In the genomic region with DNA sequence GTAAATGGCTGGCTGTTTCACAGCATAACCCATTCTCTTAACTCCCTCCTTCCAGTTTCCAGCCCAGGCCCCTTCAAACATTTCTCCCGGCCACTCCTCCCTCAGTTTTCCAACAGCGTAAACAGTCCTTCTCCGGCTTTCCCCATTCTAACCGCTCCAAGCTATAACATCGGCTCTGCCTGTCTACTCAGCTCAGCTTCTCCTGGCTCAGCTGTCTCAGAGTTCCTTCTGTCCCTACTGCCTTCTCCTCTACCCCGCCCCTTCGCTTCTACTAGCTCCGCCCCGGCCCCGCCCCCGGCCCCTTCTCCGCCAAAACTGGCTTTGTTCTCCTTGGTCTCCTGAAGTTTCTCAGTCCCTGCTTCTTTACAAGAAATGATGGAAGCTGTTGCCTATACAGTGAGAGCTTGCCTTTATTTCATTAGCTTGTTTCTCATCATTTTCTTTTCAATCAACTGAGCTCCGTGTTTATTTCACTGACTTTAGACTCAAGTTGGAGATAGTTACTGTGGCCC, we compare ENCODE assay signal across 8 mouse cellular contexts. TPM values are rescaled to one million over a fixed set of nuclear protein-coding genes. Genes with fewer than 3 reads are reported as not detected.
DNase-seq lines count a peak whose midpoint lies in the region; ATAC-seq and TF ChIP-seq lines count a peak whose summit lies in the region.

A gene (minus strand): TSS at position 462 of the 512 bp plus-strand sequence.

- no peak within 1 kb of the TSS for H3K9ac ChIP-seq in heart, adult 2 months (ENCODE audit: low read depth, low read length)
- peak within 1 kb of the TSS; percentile 76 for H3K9ac ChIP-seq in liver, embryonic 12.5 days

- H3K4me3 ChIP-seq in thymus, adult 2 months (ENCODE audit: control insufficient read depth, insufficient read depth, low read length) = no peak within 1 kb of the TSS
- peak within 1 kb of the TSS; percentile 76 for H3K4me3 ChIP-seq in heart, adult 2 months
- peak within 1 kb of the TSS; percentile 74 for H3K4me3 ChIP-seq in liver, embryonic 12.5 days

- H3K27me3 ChIP-seq in thymus, adult 2 months (ENCODE audit: control insufficient read depth, insufficient read depth, low read length) = no peaks in the 10 kb centered on the region
- H3K27me3 ChIP-seq in heart, adult 2 months (ENCODE audit: control insufficient read depth, insufficient read depth, low read length) = no peaks in the 10 kb centered on the region
- H3K27me3 ChIP-seq in liver, embryonic 12.5 days (replicated peaks) = no peaks in the 10 kb centered on the region

- TF ChIP-seq EP300 in heart, adult 2 months (IDR thresholded peaks at IDR 0.05; ENCODE audit: insufficient read depth, low read depth, low read length) = no peak

- 8% methylated on average over 13 of the region's 13 CpGs for WGBS in thymus, adult 2 months
- 5% methylated on average over 13 of the region's 13 CpGs for WGBS in heart, adult 2 months
- WGBS in liver, embryonic 12.5 days (ENCODE audit: insufficient replicate concordance) = 2% methylated on average over 13 of the region's 13 CpGs

- H3K36me3 ChIP-seq in thymus, adult 2 months (ENCODE audit: control insufficient read depth, insufficient read depth, low read length) = peaks cover 2% of the 10 kb centered on the region; the same call in 1 of the 2 replicates
- no peaks in the 10 kb centered on the region for H3K36me3 ChIP-seq in heart, adult 2 months (ENCODE audit: control insufficient read depth, insufficient read depth, low read length)
- peaks cover 36% of the 10 kb centered on the region for H3K36me3 ChIP-seq in liver, embryonic 12.5 days

- peak; percentile 33 for DNase-seq in thymus, adult 2 months
- no peak for DNase-seq in thymus, adult 18-20 months
- DNase-seq in cerebellum, postnatal 36 days = peak; percentile 30 to 31
- peak; percentile 37 to 42 for DNase-seq in heart, adult 2 months
- peak; percentile 33 to 40 for DNase-seq in kidney, adult 8-10 months
- DNase-seq in neural tube, embryonic 10.5 days (ENCODE audit: extremely low spot score, low spot score) = peak; percentile 79

- TF ChIP-seq POLR2A in thymus, adult 2 months (IDR thresholded peaks at IDR 0.05; ENCODE audit: control insufficient read depth, extremely low read depth, insufficient read depth, low read length, poor library complexity) = no peak
- peak; percentile 43; the same call in 1 of the 2 replicates for TF ChIP-seq POLR2A in heart, adult 2 months (IDR thresholded peaks at IDR 0.05; ENCODE audit: insufficient read depth, low read depth, low read length)

- H3K4me2 ChIP-seq in liver, embryonic 12.5 days = peak within 1 kb of the TSS; percentile 96

- H3K4me1 ChIP-seq in thymus, adult 2 months (replicated peaks; ENCODE audit: control insufficient read depth, insufficient read depth, low read length) = peaks cover 9% of the 10 kb centered on the region
- H3K4me1 ChIP-seq in heart, adult 2 months (ENCODE audit: control insufficient read depth, insufficient read depth, low read length) = no peaks in the 10 kb centered on the region; the same call in 1 of the 2 replicates
- H3K4me1 ChIP-seq in liver, embryonic 12.5 days = peaks cover 25% of the 10 kb centered on the region

- no peak within 1 kb of the TSS for H3K27ac ChIP-seq in thymus, adult 2 months (ENCODE audit: control insufficient read depth, insufficient read depth, low read length)
- no peak within 1 kb of the TSS for H3K27ac ChIP-seq in heart, adult 2 months
- peak within 1 kb of the TSS; percentile 72 for H3K27ac ChIP-seq in liver, embryonic 12.5 days

- H3K79me2 ChIP-seq in heart, adult 2 months (replicated peaks; ENCODE audit: control insufficient read depth, insufficient read depth, low read length) = no peaks in the 10 kb centered on the region

- intact Hi-C loops in heart, adult 2 months (cut with DNase I) = no loop called here

- no peak for TF ChIP-seq CTCF in thymus, adult 2 months (IDR thresholded peaks at IDR 0.05; ENCODE audit: borderline replicate concordance, control insufficient read depth, extremely low read depth, insufficient read depth, low read length, poor library complexity)
- no peak for TF ChIP-seq CTCF in heart, adult 2 months (IDR thresholded peaks at IDR 0.05)

- peak; percentile 72 for ATAC-seq in liver, embryonic 12.5 days
- no peak for ATAC-seq in monocyte, adult 5-6 weeks (replicated peaks; ENCODE audit: insufficient number of reproducible peaks, low FRiP score, low TSS enrichment, poor library complexity, severe bottlenecking)

- no peaks in the 10 kb centered on the region for H3K9me3 ChIP-seq in liver, embryonic 12.5 days (replicated peaks)

RNA-seq across cellular contexts. Expression of the gene that starts here (rescaled TPM):
- 16.1 and 22.6 TPM in 2 replicates for polyA plus RNA-seq in thymus, adult 2 months (2012; rRNA removed)
- total RNA-seq in heart, adult 2 months (2021) = 1 to 10 TPM; 2.7 to 3.3 TPM
- 2.7 and 5.3 TPM in 2 replicates for polyA plus RNA-seq in heart, adult 2 months (2012; rRNA removed)
- polyA plus RNA-seq in liver, embryonic 12.5 days (2016; fragmentation: Nextera tagmentation; extraction: Ambion mirVana) = 7.1 and 7.7 TPM in 2 replicates
- total RNA-seq in monocyte, adult 5-6 weeks (2017) = 4.6 to 11.1 TPM (median 5.2 TPM) in 3 replicates

Comparison
In these comparisons a context has a peak if more than half of its experiments do, and no peak if none do; other contexts are left out.
1. DNase-seq: peak in thymus, adult 2 months (single experiment), cerebellum, postnatal 36 days (2 of 2), heart, adult 2 months (2 of 2), kidney, adult 8-10 months (2 of 2) and neural tube, embryonic 10.5 days (single experiment); none in thymus, adult 18-20 months (0 of 2).